Mouse (Mus musculus) heart, adult 2 months (tissue): Measurements from ENCODE around the gene Ankmy1. TPM values are rescaled to one million over a fixed set of nuclear protein-coding genes. Genes with fewer than 3 reads are reported as not detected.

Experiments used
- DNase-seq, 2 experiments: peaks; one replicate each; pipeline ENCODE4 v3.0.0; 2021
- H3K27ac ChIP-seq: fragments of 200-600 bp; 2 replicates; pipeline ENCODE4 v1.8.1; 2022
- H3K27me3 ChIP-seq: fragments of 200-500 bp; 2 replicates; pipeline ENCODE4 v1.6.1; 2012; ENCODE audit warnings: mild to moderate bottlenecking, low read length, inconsistent platforms, mixed read lengths; ENCODE audit not compliant: control insufficient read depth, insufficient read depth
- H3K36me3 ChIP-seq: fragments of 200-500 bp; 2 replicates; pipeline ENCODE4 v1.6.1; 2012; ENCODE audit warnings: low read length, inconsistent platforms; ENCODE audit not compliant: control insufficient read depth, insufficient read depth
- H3K4me1 ChIP-seq: fragments of 200-500 bp; 2 replicates; pipeline ENCODE4 v1.6.1; 2011; ENCODE audit warnings: low read length; ENCODE audit not compliant: control insufficient read depth, insufficient read depth
- H3K4me3 ChIP-seq: fragments of 200-600 bp; 2 replicates; pipeline ENCODE4 v1.8.1; 2022
- H3K79me2 ChIP-seq: fragments of 200-500 bp; replicated peaks from 2 replicates; pipeline ENCODE4 v1.6.1; 2012; ENCODE audit warnings: mild to moderate bottlenecking, inconsistent platforms, low read length, moderate library complexity, mixed read lengths; ENCODE audit not compliant: control insufficient read depth, insufficient read depth
- H3K9ac ChIP-seq: fragments of 200-500 bp; 2 replicates; pipeline ENCODE4 v1.6.1; 2012; ENCODE audit warnings: low read depth, mild to moderate bottlenecking, control low read depth, inconsistent platforms, low read length, mixed read lengths
- CTCF ChIP-seq: fragments of 200-600 bp; IDR thresholded peaks from 2 replicates; pipeline ENCODE4 v1.8.1; 2022; ENCODE audit warnings: antibody characterized with exemption, mild to moderate bottlenecking, moderate library complexity
- EP300 ChIP-seq: fragments of 200-500 bp; IDR thresholded peaks from 2 replicates; pipeline ENCODE4 v1.6.1; 2011; ENCODE audit warnings: low read depth, low read length, control low read depth; ENCODE audit not compliant: insufficient read depth
- POLR2A ChIP-seq: fragments of 200-500 bp; IDR thresholded peaks from 2 replicates; pipeline ENCODE4 v1.6.1; 2011; ENCODE audit warnings: mild to moderate bottlenecking, low read depth, low read length, control low read depth; ENCODE audit not compliant: insufficient read depth
- WGBS: fragments of 180-500 bp; shearing (Covaris S2); methylation state at CpG from one replicate; pipeline ENCODE4 v1.1.7; 2018; 5-methylcytosine and 5-hydroxymethylcytosine counted together
- intact Hi-C: fragments of 180-260 bp; cut with DNase I; formaldehyde crosslinking; loops from one replicate; pipeline ENCODE4 v1.15.1; 2025
- polyA plus RNA-seq: library from polyadenylated mRNA; depleted of rRNA; stranded (reverse); fragments of >200 nt; gene quantifications from 2 replicates; pipeline ENCODE4 v1.2.3, GENCODE M21; 2012
- total RNA-seq, 2 experiments: library from RNA; stranded (reverse); gene quantifications; 2 replicates each; pipeline ENCODE4 v1.2.3; 2021

The Ankmy1 gene
- total and polyA plus RNA-seq, 3 experiments = 0.09 to 0.21 TPM; not detected in 1

DNA sequence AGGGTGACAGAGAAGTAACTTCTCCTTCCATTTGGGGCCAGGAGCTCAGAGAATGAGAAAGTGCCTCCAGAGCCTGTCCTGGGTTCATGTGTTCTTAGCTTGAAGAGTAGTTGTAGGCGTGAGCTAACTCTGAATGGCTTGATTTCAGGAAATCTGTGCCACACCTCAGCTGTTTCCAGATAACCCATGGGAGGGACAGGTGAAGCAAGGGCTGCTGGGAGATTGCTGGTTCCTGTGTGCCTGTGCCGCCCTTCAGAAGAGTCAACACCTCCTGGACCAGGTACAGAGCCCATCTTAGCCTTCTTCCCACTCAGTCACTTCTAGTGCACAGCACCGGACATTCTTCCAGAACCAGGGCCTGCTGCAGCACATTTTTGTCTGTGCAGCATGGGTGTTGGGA, 35.1 kb upstream of the Ankmy1 start:
- no peak for DNase-seq
- Histone ChIP-seq H3K79me2 (no peaks in the 10 kb centered on the region), H3K36me3 (no peaks in the 10 kb centered on the region), H3K4me1 (peaks cover 4% of the 10 kb centered on the region), H3K27ac (no peak overlapping the region), H3K4me3 (no peak overlapping the region), H3K9ac (no peak overlapping the region), H3K27me3 (no peaks in the 10 kb centered on the region)
- WGBS = 90% methylated on average over 3 of the region's 3 CpGs
- TF ChIP-seq CTCF = no peak
- no peak for TF ChIP-seq POLR2A
- TF ChIP-seq EP300 = no peak
- intact Hi-C loops = loop anchor here (10.0 kb wide), 2 partner anchors 407 to 537 kb away; partner anchors contain the start of genes Hdlbp, Pask and Ppp1r7

DNA sequence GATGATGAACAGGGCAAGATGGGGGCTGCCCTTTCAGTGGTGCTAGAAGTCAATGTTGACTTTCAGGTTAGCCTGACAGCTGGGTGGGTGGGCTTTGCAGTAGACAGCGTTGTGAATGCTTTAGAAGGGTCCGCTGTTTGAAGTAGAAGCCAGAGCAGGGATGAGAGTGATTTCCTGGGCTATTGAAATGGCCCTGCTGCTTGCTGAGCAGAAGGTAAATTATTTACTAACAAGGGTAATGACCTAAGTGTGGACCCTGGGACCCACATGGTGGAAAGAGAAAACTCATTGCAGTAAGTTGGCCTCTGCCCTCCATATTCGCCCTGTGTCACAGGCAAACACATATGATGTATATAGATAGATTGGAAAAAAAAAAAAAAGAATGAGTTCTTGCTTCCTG, 33.8 kb upstream of the Ankmy1 start:
- H3K27me3 ChIP-seq = no peaks in the 10 kb centered on the region
- 88% methylated on average over 3 of the region's 3 CpGs for WGBS
- intact Hi-C loops = loop anchor here (10.0 kb wide), 2 partner anchors 408 to 538 kb away; partner anchors contain the start of genes Hdlbp, Pask and Ppp1r7
- H3K4me1 ChIP-seq = peaks cover 4% of the 10 kb centered on the region
- no peak overlapping the region for H3K4me3 ChIP-seq
- no peaks in the 10 kb centered on the region for H3K36me3 ChIP-seq
- H3K9ac ChIP-seq = no peak overlapping the region
- DNase-seq = no peak
- TF ChIP-seq CTCF (no peak), POLR2A (no peak)
- H3K27ac ChIP-seq = no peak overlapping the region
- H3K79me2 ChIP-seq = no peaks in the 10 kb centered on the region

DNA sequence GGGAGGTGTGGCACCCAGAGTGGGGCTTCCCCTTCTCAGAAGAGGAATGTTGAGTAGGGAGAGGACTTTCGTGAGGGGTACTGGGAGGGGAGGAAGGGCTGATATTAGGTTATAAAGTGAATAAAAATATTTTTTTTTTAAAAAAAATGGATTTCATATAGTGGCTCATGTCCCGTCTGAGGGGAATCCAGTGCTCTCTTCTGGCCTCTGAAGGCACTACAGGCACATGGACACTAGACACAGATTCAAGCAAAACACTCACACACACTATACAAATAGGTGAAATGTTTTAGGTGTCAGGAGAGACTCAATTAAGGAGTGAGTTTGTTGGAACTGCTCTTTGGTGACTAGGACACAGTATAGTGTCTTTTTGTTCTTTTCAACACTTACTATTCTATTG, 33.3 kb upstream of the Ankmy1 start:
- intact Hi-C loops = loop anchor here (10.0 kb wide), 2 partner anchors 409 to 539 kb away; partner anchors contain the start of genes Hdlbp, Pask and Ppp1r7
- Histone ChIP-seq H3K27ac (no peak overlapping the region), H3K4me1 (peaks cover 4% of the 10 kb centered on the region), H3K4me3 (no peak overlapping the region), H3K27me3 (no peaks in the 10 kb centered on the region), H3K9ac (no peak overlapping the region), H3K36me3 (no peaks in the 10 kb centered on the region), H3K79me2 (no peaks in the 10 kb centered on the region)
- DNase-seq = no peak
- TF ChIP-seq EP300 (no peak), POLR2A (no peak), CTCF (0 out of 2 replicates have a peak, but pooled peaks have one; percentile 10)
- WGBS = 36% methylated on average over 2 of the region's 2 CpGs

DNA sequence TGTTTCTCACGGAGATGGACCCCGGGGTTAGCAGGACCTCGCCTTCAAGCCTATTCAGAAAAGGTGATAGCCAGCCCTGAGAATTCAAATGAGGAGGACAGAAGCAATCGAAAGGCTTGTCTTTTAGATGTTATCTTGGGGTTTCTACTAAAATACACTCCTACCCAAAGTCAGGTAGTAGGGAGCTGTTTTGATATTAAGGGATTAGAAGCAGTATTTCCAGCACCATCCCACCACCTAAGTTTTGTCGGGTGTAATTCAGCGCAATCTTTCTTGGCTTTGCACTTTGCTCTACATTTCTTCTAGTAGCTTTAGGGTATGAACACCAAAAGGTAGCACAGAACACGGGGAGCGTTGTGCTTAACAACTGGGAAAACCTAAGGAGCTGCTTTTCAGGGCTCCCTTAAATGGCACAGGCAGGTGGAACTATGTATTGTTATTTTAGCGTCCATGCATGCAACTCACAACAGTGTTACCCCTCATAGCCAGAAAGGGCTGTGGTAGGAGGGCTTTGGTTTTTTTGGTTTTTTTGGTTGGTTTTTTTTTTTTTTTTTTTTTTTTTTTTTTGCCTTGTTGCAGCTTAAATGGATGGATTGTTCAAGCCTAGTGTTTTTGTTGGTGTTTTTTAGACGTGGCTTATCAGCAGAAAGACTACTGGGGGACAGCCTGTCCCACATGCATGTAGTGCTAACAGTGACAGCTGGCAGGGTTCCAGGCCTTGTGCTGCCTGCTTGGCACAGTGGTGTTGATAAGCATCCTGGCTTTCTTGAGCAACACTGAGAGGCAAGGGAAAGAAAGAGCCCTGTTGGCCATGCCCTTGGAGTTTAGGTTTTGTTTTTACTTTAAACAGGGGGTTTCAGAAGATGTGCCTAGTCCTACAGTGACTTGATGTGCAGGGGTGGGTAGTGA, 32.6 kb upstream of the Ankmy1 start:
- intact Hi-C loops = loop anchor here (10.0 kb wide), 2 partner anchors 409 to 539 kb away; partner anchors contain the start of genes Hdlbp, Pask and Ppp1r7
- H3K9ac ChIP-seq = peak overlapping the region; percentile 54
- peak overlapping the region; percentile 68 for H3K4me3 ChIP-seq
- no peaks in the 10 kb centered on the region for H3K36me3 ChIP-seq
- no peak for TF ChIP-seq EP300
- no peak for TF ChIP-seq CTCF
- no peak for TF ChIP-seq POLR2A
- H3K79me2 ChIP-seq = no peaks in the 10 kb centered on the region
- DNase-seq = no peak
- H3K27me3 ChIP-seq = no peaks in the 10 kb centered on the region
- H3K27ac ChIP-seq = peak overlapping the region; percentile 92
- H3K4me1 ChIP-seq = peaks cover 4% of the 10 kb centered on the region
- WGBS = 9% methylated on average over 10 of the region's 10 CpGs

DNA sequence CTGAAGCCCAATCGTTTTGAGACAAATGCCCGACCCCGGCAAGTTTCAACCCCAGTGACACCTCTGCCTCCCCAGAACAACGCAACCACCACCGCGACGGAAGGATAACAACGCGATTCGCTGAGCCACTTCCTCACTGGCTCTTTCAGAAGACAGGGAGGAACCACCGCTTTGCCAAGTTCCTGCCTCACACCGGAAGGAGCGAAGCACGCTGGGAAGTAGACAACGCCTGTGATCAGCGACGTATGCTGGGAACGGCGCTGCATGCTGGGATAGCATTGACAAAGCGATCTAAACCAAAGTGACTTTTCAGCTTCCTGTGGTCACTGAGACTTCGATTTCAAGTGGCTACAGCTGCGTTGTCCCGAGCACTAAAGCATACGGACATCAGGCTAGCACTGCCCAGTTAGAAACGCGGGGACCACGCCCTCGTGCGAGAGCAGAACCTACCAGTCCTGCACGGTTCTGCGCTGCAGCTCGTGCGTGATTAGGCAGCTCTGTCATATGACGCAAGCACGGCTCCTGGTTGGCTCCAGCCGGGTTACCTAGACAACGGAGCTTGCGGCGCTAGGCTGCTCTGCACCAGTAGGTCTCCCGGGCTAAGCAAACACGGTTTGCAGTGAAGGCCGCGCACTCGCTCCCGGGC, 31.6 kb upstream of the Ankmy1 start, which contains the start of gene Capn10:
Gene Capn10, plus strand, starts transcription at position 195 of the 646 bp plus-strand sequence.
- peak within 1 kb of the TSS; percentile 92 for H3K27ac ChIP-seq
- peak within 1 kb of the TSS; percentile 60 for H3K9ac ChIP-seq
- intact Hi-C loops = loop anchor here (1.0 to 10.0 kb wide), 3 partner anchors 27 to 540 kb away; partner anchors contain the start of genes Hdlbp, Pask and Ppp1r7
- H3K4me1 ChIP-seq = peaks cover 4% of the 10 kb centered on the region
- no peaks in the 10 kb centered on the region for H3K36me3 ChIP-seq
- DNase-seq = peak; percentile 94 to 97
- WGBS = under 1% methylated on average over 45 of the region's 45 CpGs
- H3K79me2 ChIP-seq = no peaks in the 10 kb centered on the region
- peak within 1 kb of the TSS; percentile 68 for H3K4me3 ChIP-seq
- TF ChIP-seq EP300 (peak; percentile 93), POLR2A (peak; percentile 91), CTCF (peak; percentile 27)
- no peaks in the 10 kb centered on the region for H3K27me3 ChIP-seq

DNA sequence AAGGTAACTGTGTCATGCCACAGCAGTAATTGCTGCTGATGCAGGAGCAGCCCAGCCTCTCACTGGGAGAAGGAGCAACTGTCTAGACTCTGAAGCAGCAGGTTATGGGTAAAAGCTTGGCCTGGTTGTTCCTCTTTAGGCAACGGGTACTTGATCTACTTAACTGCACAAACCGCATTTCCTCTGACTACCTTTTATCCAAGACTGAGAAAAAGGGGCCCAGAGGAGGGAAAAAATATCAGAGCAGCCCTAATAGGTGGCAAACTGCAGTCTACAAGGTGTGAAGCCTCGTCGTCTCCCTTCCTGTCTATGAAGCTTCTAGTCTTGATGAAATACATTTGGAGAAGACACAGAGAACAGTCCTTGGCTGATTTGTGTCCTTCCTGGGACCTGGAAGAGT, 30.9 kb upstream of the Ankmy1 start:
- peaks cover 4% of the 10 kb centered on the region for H3K4me1 ChIP-seq
- 78% methylated on average over 4 of the region's 4 CpGs for WGBS
- peak overlapping the region; percentile 52 for H3K9ac ChIP-seq
- peak overlapping the region; percentile 68 for H3K4me3 ChIP-seq
- intact Hi-C loops = loop anchor here (1.0 to 10.0 kb wide), 3 partner anchors 26 to 541 kb away; partner anchors contain the start of genes Hdlbp, Pask and Ppp1r7
- H3K79me2 ChIP-seq = no peaks in the 10 kb centered on the region
- H3K27me3 ChIP-seq = no peaks in the 10 kb centered on the region
- DNase-seq = no peak
- TF ChIP-seq POLR2A (no peak), CTCF (no peak), EP300 (no peak)
- no peaks in the 10 kb centered on the region for H3K36me3 ChIP-seq
- peak overlapping the region; percentile 92 for H3K27ac ChIP-seq
